Mouse (Mus musculus): ENCODE results near the gene Tcp1. TPM values are rescaled to one million over a fixed set of nuclear protein-coding genes. Genes with fewer than 3 reads are reported as not detected.

Gene Tcp1
- polyA plus RNA-seq, 1 experiment from 2014 or later: 304 TPM

- DNase-seq (ENCODE audit: low spot score) (peak; percentile 97), ATAC-seq (replicated peaks; ENCODE audit: low FRiP score, low read depth) (peak; percentile 68)
- Histone ChIP-seq H3K36me3 (ENCODE audit: insufficient read depth, low read length) (no peaks in the 10 kb centered on the region), H3K4me3 (replicated peaks; ENCODE audit: low read depth, low read length) (0 out of 2 replicates have a peak overlapping the region, but pooled peaks have one; percentile 10), H3K9me3 (replicated peaks; ENCODE audit: low read length) (no peaks in the 10 kb centered on the region), H3K9ac (ENCODE audit: low read depth, low read length) (no peak overlapping the region), H3K27me3 (ENCODE audit: insufficient read depth, low read length) (no peaks in the 10 kb centered on the region), H3K27ac (no peak overlapping the region), H3K4me1 (replicated peaks; ENCODE audit: insufficient read depth, low read length) (no peaks in the 10 kb centered on the region), H3K4me2 (ENCODE audit: low read length) (peak overlapping the region; percentile 49)
- WGBS: 3% methylated on average over 14 of the region's 14 CpGs
- peak; percentile 88 for TF ChIP-seq CTCF (IDR thresholded peaks at IDR 0.05; ENCODE audit: low read depth)
These were observed 35.3 kb upstream of the Tcp1 start for GRCm38 (mm10) chr17:12880178-12880577.

GRCm38 (mm10) chr17:12881216-12881615 lies 34.3 kb upstream of the Tcp1 start:
- no peak overlapping the region for H3K4me3 ChIP-seq (replicated peaks; ENCODE audit: low read depth, low read length)
- H3K9ac ChIP-seq (ENCODE audit: low read depth, low read length): no peak overlapping the region
- ATAC-seq (replicated peaks; ENCODE audit: low FRiP score, low read depth): no peak
- H3K27me3 ChIP-seq (ENCODE audit: insufficient read depth, low read length): no peaks in the 10 kb centered on the region
- H3K27ac ChIP-seq: no peak overlapping the region
- no peak overlapping the region for H3K4me2 ChIP-seq (ENCODE audit: low read length)
- 90% methylated on average over 1 of the region's 1 CpGs for WGBS
- H3K36me3 ChIP-seq (ENCODE audit: insufficient read depth, low read length): no peaks in the 10 kb centered on the region
- H3K4me1 ChIP-seq (replicated peaks; ENCODE audit: insufficient read depth, low read length): no peaks in the 10 kb centered on the region
- no peak for DNase-seq (ENCODE audit: low spot score)
- no peaks in the 10 kb centered on the region for H3K9me3 ChIP-seq (replicated peaks; ENCODE audit: low read length)
- TF ChIP-seq CTCF (IDR thresholded peaks at IDR 0.05; ENCODE audit: low read depth): peak; percentile 29

- H3K27ac ChIP-seq: no peak overlapping the region
- H3K27me3 ChIP-seq (ENCODE audit: insufficient read depth, low read length): no peaks in the 10 kb centered on the region
- no peak; the same call in 1 of the 2 replicates for TF ChIP-seq CTCF (IDR thresholded peaks at IDR 0.05; ENCODE audit: low read depth)
- no peak overlapping the region for H3K9ac ChIP-seq (ENCODE audit: low read depth, low read length)
- no peak for ATAC-seq (replicated peaks; ENCODE audit: low FRiP score, low read depth)
- 36% methylated on average over 6 of the region's 6 CpGs for WGBS
- no peaks in the 10 kb centered on the region for H3K36me3 ChIP-seq (ENCODE audit: insufficient read depth, low read length)
- no peak overlapping the region for H3K4me3 ChIP-seq (replicated peaks; ENCODE audit: low read depth, low read length)
- H3K4me1 ChIP-seq (replicated peaks; ENCODE audit: insufficient read depth, low read length): no peaks in the 10 kb centered on the region
- no peak for DNase-seq (ENCODE audit: low spot score)
- no peak overlapping the region for H3K4me2 ChIP-seq (ENCODE audit: low read length)
- H3K9me3 ChIP-seq (replicated peaks; ENCODE audit: low read length): no peaks in the 10 kb centered on the region
These were observed 28.9 kb upstream of the Tcp1 start for GRCm38 (mm10) chr17:12886620-12887019.

DNA sequence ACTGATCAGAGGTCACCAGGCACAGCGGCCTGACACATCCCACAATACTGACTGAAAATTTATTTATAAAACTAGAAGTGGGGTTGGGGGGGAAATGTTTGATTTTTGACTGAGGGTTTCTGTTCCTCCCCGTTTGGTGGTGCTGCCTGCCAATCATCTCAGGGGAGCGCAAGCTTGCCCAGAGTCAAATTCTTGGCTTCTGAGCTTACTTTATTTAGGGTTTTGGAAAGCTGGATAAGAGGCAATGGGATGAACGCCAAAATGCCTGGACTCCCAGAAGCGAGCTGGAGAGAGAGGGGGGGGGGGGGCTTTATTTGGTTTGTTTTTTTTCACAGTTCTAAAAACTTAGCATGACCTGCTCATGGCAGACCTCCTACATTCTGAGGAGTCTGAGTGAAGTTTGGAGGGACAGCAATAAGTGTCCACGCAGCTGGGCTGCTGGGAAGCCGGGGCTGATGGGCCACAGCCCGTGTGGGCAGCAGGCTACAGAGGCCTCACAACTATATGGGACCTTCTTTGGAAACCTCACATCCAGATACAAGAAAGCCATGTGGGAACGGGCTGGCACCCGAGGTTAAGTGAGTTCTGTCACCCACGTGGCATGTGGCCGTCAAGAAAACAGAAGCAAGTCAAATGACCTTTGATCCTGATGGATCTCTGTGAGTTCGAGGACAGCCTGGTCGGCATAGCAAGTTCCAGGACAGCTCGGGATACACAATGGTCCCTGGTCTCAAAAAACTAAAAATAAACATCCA lies 28.3 kb upstream of the Tcp1 start:
- no peaks in the 10 kb centered on the region for H3K4me1 ChIP-seq (replicated peaks; ENCODE audit: insufficient read depth, low read length)

GRCm38 (mm10) chr17:12891054-12891453 lies 24.4 kb upstream of the Tcp1 start:
- WGBS: 93% methylated on average over 4 of the region's 4 CpGs
- H3K9ac ChIP-seq (ENCODE audit: low read depth, low read length): no peak overlapping the region

More for the DNA sequence above, 28.3 kb upstream of the Tcp1 start:
- H3K4me3 ChIP-seq (replicated peaks; ENCODE audit: low read depth, low read length): no peak overlapping the region
- no peaks in the 10 kb centered on the region for H3K27me3 ChIP-seq (ENCODE audit: insufficient read depth, low read length)
- ATAC-seq (replicated peaks; ENCODE audit: low FRiP score, low read depth) (no peak), DNase-seq (ENCODE audit: low spot score) (peak; percentile 54)
- H3K9ac ChIP-seq (ENCODE audit: low read depth, low read length): no peak overlapping the region
- H3K36me3 ChIP-seq (ENCODE audit: insufficient read depth, low read length): no peaks in the 10 kb centered on the region
- TF ChIP-seq CTCF (IDR thresholded peaks at IDR 0.05; ENCODE audit: low read depth): no peak
- H3K27ac ChIP-seq: no peak overlapping the region
- H3K9me3 ChIP-seq (replicated peaks; ENCODE audit: low read length): no peaks in the 10 kb centered on the region
- no peak overlapping the region for H3K4me2 ChIP-seq (ENCODE audit: low read length)
- WGBS: 62% methylated on average over 15 of the region's 15 CpGs

GRCm38 (mm10) chr17:12892033-12892432 lies 23.5 kb upstream of the Tcp1 start:
- no peak for TF ChIP-seq CTCF (IDR thresholded peaks at IDR 0.05; ENCODE audit: low read depth)
- no peaks in the 10 kb centered on the region for H3K36me3 ChIP-seq (ENCODE audit: insufficient read depth, low read length)
- 89% methylated on average over 9 of the region's 9 CpGs for WGBS
- DNase-seq (ENCODE audit: low spot score) (no peak), ATAC-seq (replicated peaks; ENCODE audit: low FRiP score, low read depth) (no peak)
- H3K27ac ChIP-seq: no peak overlapping the region
- no peaks in the 10 kb centered on the region for H3K4me1 ChIP-seq (replicated peaks; ENCODE audit: insufficient read depth, low read length)
- no peaks in the 10 kb centered on the region for H3K9me3 ChIP-seq (replicated peaks; ENCODE audit: low read length)
- no peak overlapping the region for H3K9ac ChIP-seq (ENCODE audit: low read depth, low read length)
- H3K27me3 ChIP-seq (ENCODE audit: insufficient read depth, low read length): no peaks in the 10 kb centered on the region
- no peak overlapping the region for H3K4me2 ChIP-seq (ENCODE audit: low read length)
- H3K4me3 ChIP-seq (replicated peaks; ENCODE audit: low read depth, low read length): no peak overlapping the region

More at GRCm38 (mm10) chr17:12891054-12891453, 24.4 kb upstream of the Tcp1 start:
- no peak for TF ChIP-seq CTCF (IDR thresholded peaks at IDR 0.05; ENCODE audit: low read depth)
- Histone ChIP-seq H3K27me3 (ENCODE audit: insufficient read depth, low read length) (no peaks in the 10 kb centered on the region), H3K4me2 (ENCODE audit: low read length) (no peak overlapping the region), H3K36me3 (ENCODE audit: insufficient read depth, low read length) (no peaks in the 10 kb centered on the region), H3K4me3 (replicated peaks; ENCODE audit: low read depth, low read length) (no peak overlapping the region), H3K4me1 (replicated peaks; ENCODE audit: insufficient read depth, low read length) (no peaks in the 10 kb centered on the region), H3K27ac (no peak overlapping the region), H3K9me3 (replicated peaks; ENCODE audit: low read length) (no peaks in the 10 kb centered on the region)
- ATAC-seq (replicated peaks; ENCODE audit: low FRiP score, low read depth) (no peak), DNase-seq (ENCODE audit: low spot score) (no peak)

All from kidney, postnatal 0 days (tissue).